Mouse (Mus musculus) hindbrain, embryonic 13.5 days (tissue): ENCODE results near the gene Scrn2. TPM values are rescaled to one million over a fixed set of nuclear protein-coding genes. Genes with fewer than 3 reads are reported as not detected.

Experiments
- ATAC-seq: fragments of 200-750 bp; cut with Nextera tagmentation; 2 replicates; pipeline ENCODE4 v1.8.0; 2017; ENCODE audit warnings: moderate TSS enrichment; ENCODE audit not compliant: low FRiP score
- H3K27ac ChIP-seq: fragments of 300-500 bp; sonication (generic); 2 replicates; pipeline ENCODE4 v1.5.1; 2015; ENCODE audit warnings: inconsistent platforms, mild to moderate bottlenecking, moderate library complexity
- H3K27me3 ChIP-seq: fragments of 300-500 bp; sonication (generic); 2 replicates; pipeline ENCODE4 v1.6.1; 2015; ENCODE audit warnings: mild to moderate bottlenecking, inconsistent platforms
- H3K36me3 ChIP-seq: fragments of 300-500 bp; sonication (generic); 2 replicates; pipeline ENCODE4 v1.6.1; 2015; ENCODE audit warnings: mild to moderate bottlenecking, inconsistent platforms
- H3K4me1 ChIP-seq: fragments of 300-500 bp; sonication (generic); replicated peaks from 2 replicates; pipeline ENCODE4 v1.6.1; 2015; ENCODE audit warnings: inconsistent platforms
- H3K4me2 ChIP-seq: fragments of 300-500 bp; sonication (generic); 2 replicates; pipeline ENCODE4 v1.6.1; 2015; ENCODE audit warnings: inconsistent platforms, mild to moderate bottlenecking, moderate library complexity
- H3K4me3 ChIP-seq: fragments of 300-500 bp; sonication (generic); 2 replicates; pipeline ENCODE4 v1.5.1; 2015; ENCODE audit warnings: mild to moderate bottlenecking, inconsistent platforms
- H3K9ac ChIP-seq: fragments of 300-500 bp; sonication (generic); 2 replicates; pipeline ENCODE4 v1.6.1; 2015; ENCODE audit warnings: mild to moderate bottlenecking, inconsistent platforms
- H3K9me3 ChIP-seq: fragments of 300-500 bp; sonication (generic); 2 replicates; pipeline ENCODE4 v1.6.1; 2016; ENCODE audit warnings: inconsistent platforms
- WGBS: fragments of 180-500 bp; shearing (Covaris S2); methylation state at CpG from one replicate; pipeline ENCODE4 v1.1.7; 2015; 5-methylcytosine and 5-hydroxymethylcytosine counted together
- polyA plus RNA-seq: library from polyadenylated mRNA; unstranded; fragments of >200 nt; fragmentation: Nextera tagmentation; extraction: Ambion mirVana; gene quantifications from 2 replicates; pipeline ENCODE4 v1.2.1, GENCODE M21; 2015

The Scrn2 gene
- polyA plus RNA-seq, 1 experiment from 2014 or later: 15.3 TPM

- Histone ChIP-seq H3K9me3 (no peaks in the 10 kb centered on the region), H3K4me2 (peak overlapping the region; percentile 69), H3K4me1 (peaks cover 33% of the 10 kb centered on the region), H3K36me3 (no peaks in the 10 kb centered on the region), H3K27me3 (peaks cover 93% of the 10 kb centered on the region), H3K4me3 (peak overlapping the region; percentile 48), H3K9ac (no peak overlapping the region; the same call in 1 of the 2 replicates), H3K27ac (no peak overlapping the region)
- no peak for ATAC-seq
- WGBS: 1% methylated on average over 27 of the region's 27 CpGs
Measured at GRCm38 (mm10) chr11:97021121-97021765, 8.5 kb upstream of the Scrn2 start.

- Histone ChIP-seq H3K4me2 (peak overlapping the region; percentile 69), H3K27ac (no peak overlapping the region), H3K4me1 (peaks cover 34% of the 10 kb centered on the region), H3K9ac (peak overlapping the region; percentile 65), H3K36me3 (no peaks in the 10 kb centered on the region), H3K9me3 (no peaks in the 10 kb centered on the region), H3K4me3 (peak overlapping the region; percentile 48), H3K27me3 (peaks cover 86% of the 10 kb centered on the region)
- WGBS: under 1% methylated on average over 50 of the region's 50 CpGs
- peak; percentile 48 for ATAC-seq
Measured at GRCm38 (mm10) chr11:97021873-97022484, 7.8 kb upstream of the Scrn2 start.

- H3K36me3 ChIP-seq: no peaks in the 10 kb centered on the region
- no peaks in the 10 kb centered on the region for H3K9me3 ChIP-seq
- H3K4me3 ChIP-seq: no peak overlapping the region
- ATAC-seq: no peak
- H3K27me3 ChIP-seq: peaks cover 59% of the 10 kb centered on the region
- H3K4me2 ChIP-seq: no peak overlapping the region
- 19% methylated on average over 10 of the region's 10 CpGs for WGBS
- H3K27ac ChIP-seq: no peak overlapping the region
- H3K9ac ChIP-seq: no peak overlapping the region
- H3K4me1 ChIP-seq: peaks cover 25% of the 10 kb centered on the region
Measured at GRCm38 (mm10) chr11:97024977-97025376, 4.8 kb upstream of the Scrn2 start.

GRCm38 (mm10) chr11:97025721-97026344 is 3.9 kb upstream of the Scrn2 start:
- WGBS: 1% methylated on average over 17 of the region's 17 CpGs
- Histone ChIP-seq H3K9ac (peak overlapping the region; percentile 49), H3K9me3 (no peaks in the 10 kb centered on the region), H3K4me1 (peaks cover 33% of the 10 kb centered on the region), H3K27me3 (peaks cover 50% of the 10 kb centered on the region), H3K27ac (0 out of 2 replicates have a peak overlapping the region, but pooled peaks have one; percentile 10), H3K36me3 (no peaks in the 10 kb centered on the region), H3K4me3 (peak overlapping the region; percentile 20; the same call in 1 of the 2 replicates), H3K4me2 (peak overlapping the region; percentile 47)
- ATAC-seq: no peak

- H3K9me3 ChIP-seq: no peaks in the 10 kb centered on the region
- H3K4me1 ChIP-seq: peaks cover 18% of the 10 kb centered on the region
- ATAC-seq: no peak
- H3K27ac ChIP-seq: peak overlapping the region; percentile 85
- H3K9ac ChIP-seq: peak overlapping the region; percentile 82
- H3K4me3 ChIP-seq: peak overlapping the region; percentile 61
- WGBS: 25% methylated on average over 15 of the region's 15 CpGs
- H3K4me2 ChIP-seq: peak overlapping the region; percentile 71
- peaks cover 4% of the 10 kb centered on the region for H3K27me3 ChIP-seq
- H3K36me3 ChIP-seq: no peaks in the 10 kb centered on the region
Measured at GRCm38 (mm10) chr11:97030426-97030825, 688 bp downstream of the Scrn2 start.

GRCm38 (mm10) chr11:97031977-97032376 is 2.2 kb downstream of the Scrn2 start:
- no peak for ATAC-seq
- H3K4me3 ChIP-seq: no peak overlapping the region
- H3K4me1 ChIP-seq: peaks cover 10% of the 10 kb centered on the region
- 84% methylated on average over 12 of the region's 12 CpGs for WGBS
- H3K27me3 ChIP-seq: no peaks in the 10 kb centered on the region
- H3K9ac ChIP-seq: no peak overlapping the region
- no peaks in the 10 kb centered on the region for H3K36me3 ChIP-seq
- H3K9me3 ChIP-seq: no peaks in the 10 kb centered on the region
- no peak overlapping the region for H3K27ac ChIP-seq
- no peak overlapping the region for H3K4me2 ChIP-seq

GRCm38 (mm10) chr11:97032499-97032898 is 2.8 kb downstream of the Scrn2 start:
- no peak for ATAC-seq
- H3K27me3 ChIP-seq: no peaks in the 10 kb centered on the region
- 0 out of 2 replicates have a peak overlapping the region, but pooled peaks have one; percentile 19 for H3K9ac ChIP-seq
- H3K4me3 ChIP-seq: no peak overlapping the region
- H3K27ac ChIP-seq: no peak overlapping the region
- H3K36me3 ChIP-seq: no peaks in the 10 kb centered on the region
- WGBS: 95% methylated on average over 4 of the region's 4 CpGs
- H3K4me1 ChIP-seq: peaks cover 10% of the 10 kb centered on the region
- no peak overlapping the region for H3K4me2 ChIP-seq
- H3K9me3 ChIP-seq: no peaks in the 10 kb centered on the region

GRCm38 (mm10) chr11:97033781-97034180 is 4.0 kb downstream of the Scrn2 start:
- no peaks in the 10 kb centered on the region for H3K9me3 ChIP-seq
- ATAC-seq: no peak
- no peak overlapping the region for H3K9ac ChIP-seq
- H3K36me3 ChIP-seq: no peaks in the 10 kb centered on the region
- peaks cover 10% of the 10 kb centered on the region for H3K4me1 ChIP-seq
- no peak overlapping the region for H3K4me3 ChIP-seq
- no peak overlapping the region for H3K4me2 ChIP-seq
- H3K27me3 ChIP-seq: no peaks in the 10 kb centered on the region
- WGBS: 83% methylated on average over 4 of the region's 4 CpGs
- no peak overlapping the region for H3K27ac ChIP-seq

GRCm38 (mm10) chr11:97036141-97036540 is 6.4 kb downstream of the Scrn2 start:
- Histone ChIP-seq H3K27ac (no peak overlapping the region), H3K27me3 (no peaks in the 10 kb centered on the region), H3K4me1 (peaks cover 7% of the 10 kb centered on the region), H3K4me3 (no peak overlapping the region), H3K9me3 (no peaks in the 10 kb centered on the region), H3K4me2 (no peak overlapping the region), H3K36me3 (no peaks in the 10 kb centered on the region), H3K9ac (no peak overlapping the region)
- 68% methylated on average over 5 of the region's 5 CpGs for WGBS
- ATAC-seq: no peak

- no peak for ATAC-seq
- WGBS: 68% methylated on average over 7 of the region's 7 CpGs
- H3K4me3 ChIP-seq: no peak overlapping the region
- no peak overlapping the region for H3K27ac ChIP-seq
- H3K36me3 ChIP-seq: peaks cover 3% of the 10 kb centered on the region; the same call in 1 of the 2 replicates
- H3K9ac ChIP-seq: no peak overlapping the region
- no peak overlapping the region for H3K4me2 ChIP-seq
- no peaks in the 10 kb centered on the region for H3K9me3 ChIP-seq
- peaks cover 23% of the 10 kb centered on the region for H3K4me1 ChIP-seq
- no peaks in the 10 kb centered on the region for H3K27me3 ChIP-seq
Measured at GRCm38 (mm10) chr11:97038881-97039280, 9.1 kb downstream of the Scrn2 start.

GRCm38 (mm10) chr11:97040301-97041021 is 10.7 kb downstream of the Scrn2 start:
- Histone ChIP-seq H3K27ac (0 out of 2 replicates have a peak overlapping the region, but pooled peaks have one; percentile 68), H3K4me3 (peak overlapping the region; percentile 76), H3K4me1 (peaks cover 23% of the 10 kb centered on the region), H3K9ac (peak overlapping the region; percentile 69), H3K36me3 (peaks cover 16% of the 10 kb centered on the region), H3K4me2 (peak overlapping the region; percentile 81), H3K9me3 (no peaks in the 10 kb centered on the region), H3K27me3 (no peaks in the 10 kb centered on the region)
- ATAC-seq: no peak
- whole genome bisulfite sequencing: 50% methylated on average over 12 of the region's 12 CpGs
